ENCODE assay signal across 9 mouse cellular contexts in the genomic region with DNA sequence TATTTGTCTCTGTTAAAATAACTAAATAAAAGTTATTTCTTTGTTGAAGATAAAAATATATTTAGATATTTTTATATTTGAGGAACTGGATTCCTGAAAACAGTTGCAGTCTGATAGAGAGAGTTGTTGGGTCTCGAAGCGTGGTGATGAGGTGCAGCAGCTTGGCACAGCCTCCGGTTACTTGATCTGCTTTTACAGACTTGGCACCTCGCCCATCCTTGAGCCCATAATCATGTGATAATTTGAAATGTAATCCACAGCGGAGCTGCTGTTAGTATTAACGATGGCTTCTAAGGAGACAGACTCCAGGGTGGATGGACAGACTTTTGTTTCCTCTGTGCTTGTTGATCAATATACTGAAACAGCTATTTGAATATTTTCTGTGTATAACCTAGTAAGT. TPM values are rescaled to one million over a fixed set of nuclear protein-coding genes. Genes with fewer than 3 reads are reported as not detected.
A peak's percentile ranks its signal among the peaks of the same experiment; 100 is the strongest.
DNase-seq lines count a peak whose midpoint lies in the region; ATAC-seq and TF ChIP-seq lines count a peak whose summit lies in the region.
"Had no signal": no experiment of that assay in that cellular context is flagged by ENCODE, and none has a peak within 500 bp of the region (broad histone marks: within the 10 kb centered on the region; RNA-seq: fewer than 3 reads in every experiment).

No protein-coding gene starts in this region.

- DNase-seq in right cerebral cortex, adult 18-20 months = peak; percentile 41
- no peak for DNase-seq in right cerebral cortex, postnatal 36 days (ENCODE audit: low spot score in 2 of 2)
- DNase-seq in gastrocnemius, adult 8-10 months (ENCODE audit: low spot score in 2 of 2) = peak; percentile 65 to 85
- peak; percentile 87 for DNase-seq in hindbrain, postnatal 0 days (ENCODE audit: low spot score)
- DNase-seq in lung, embryonic 14.5 days = peak; percentile 93
- peak; percentile 51 for DNase-seq in right cerebral cortex, postnatal 4 days
- DNase-seq in embryo, embryonic 9.5 days (ENCODE audit: extremely low spot score) = no peak

- H3K9me3 ChIP-seq in hindbrain, postnatal 0 days (ENCODE audit: low read length) = no peaks in the 10 kb centered on the region
- H3K9me3 ChIP-seq in lung, embryonic 14.5 days (ENCODE audit: low read depth, low read length) = no peaks in the 10 kb centered on the region

- no peak overlapping the region for H3K27ac ChIP-seq in hindbrain, postnatal 0 days
- no peak overlapping the region for H3K27ac ChIP-seq in lung, embryonic 14.5 days (ENCODE audit: low read depth)
- H3K27ac ChIP-seq: liver, embryonic 14.5 days had no signal

- H3K27me3 ChIP-seq in hindbrain, postnatal 0 days (ENCODE audit: insufficient read depth, low read length) = no peaks in the 10 kb centered on the region
- H3K27me3 ChIP-seq in lung, embryonic 14.5 days (ENCODE audit: insufficient read depth, low read length) = no peaks in the 10 kb centered on the region

- H3K4me1 ChIP-seq in hindbrain, postnatal 0 days (ENCODE audit: insufficient read depth, low read length) = no peaks in the 10 kb centered on the region
- peaks cover 15% of the 10 kb centered on the region for H3K4me1 ChIP-seq in lung, embryonic 14.5 days (ENCODE audit: insufficient read depth)

- no peak overlapping the region for H3K9ac ChIP-seq in hindbrain, postnatal 0 days (replicated peaks; ENCODE audit: low read length)
- no peak overlapping the region for H3K9ac ChIP-seq in lung, embryonic 14.5 days
- H3K9ac ChIP-seq: liver, embryonic 14.5 days had no signal

- 16% methylated on average over 6 of the region's 6 CpGs for WGBS in hindbrain, postnatal 0 days
- 14% methylated on average over 6 of the region's 6 CpGs for WGBS in lung, embryonic 14.5 days

- H3K36me3 ChIP-seq in hindbrain, postnatal 0 days (ENCODE audit: insufficient read depth, low read length) = no peaks in the 10 kb centered on the region
- H3K36me3 ChIP-seq in lung, embryonic 14.5 days (ENCODE audit: insufficient read depth) = no peaks in the 10 kb centered on the region

- no peak for TF ChIP-seq CTCF in hindbrain, postnatal 0 days (IDR thresholded peaks at IDR 0.05; ENCODE audit: low read depth)
- TF ChIP-seq CTCF in lung, embryonic 14.5 days (IDR thresholded peaks at IDR 0.05; ENCODE audit: low read depth) = no peak

- no peak overlapping the region for H3K4me3 ChIP-seq in hindbrain, postnatal 0 days (ENCODE audit: low read length)
- no peak overlapping the region for H3K4me3 ChIP-seq in lung, embryonic 14.5 days (ENCODE audit: low read depth, low read length)

- no peak overlapping the region for H3K4me2 ChIP-seq in hindbrain, postnatal 0 days (ENCODE audit: low read depth, low read length)
- H3K4me2 ChIP-seq in lung, embryonic 14.5 days = no peak overlapping the region

- peak; percentile 20; the same call in 1 of the 2 replicates for ATAC-seq in cerebellum, adult (ENCODE audit: insufficient number of reproducible peaks, low FRiP score, low TSS enrichment)
- ATAC-seq in hindbrain, postnatal 0 days = peak; percentile 66; the same call in 1 of the 2 replicates
- ATAC-seq in lung, embryonic 14.5 days (ENCODE audit: insufficient read depth) = peak; percentile 80

RNA-seq across cellular contexts. Expression of a gene that starts 35.3 kb away (rescaled TPM):
- 10 to 100 TPM; 28.0 to 39.8 (median 32.4) TPM for total RNA-seq in gastrocnemius, adult 8-10 months (2022)
- 95.9 and 111 TPM in 2 replicates for total RNA-seq in hindbrain, postnatal 0 days (2014; rRNA removed)
- 13.3 and 14.7 TPM in 2 replicates for polyA plus RNA-seq in hindbrain, postnatal 0 days (2015; fragmentation: Nextera tagmentation; extraction: Ambion mirVana)
- polyA plus RNA-seq in lung, embryonic 14.5 days (2014; fragmentation: Nextera tagmentation; extraction: Ambion mirVana) = 14.9 and 15.4 TPM in 2 replicates

RNA-seq across cellular contexts. Expression of a gene that starts 53.0 kb away (rescaled TPM):
- total RNA-seq in gastrocnemius, adult 8-10 months (2022) = 10 to 100 TPM; 58.0 to 72.1 (median 60.8) TPM
- total RNA-seq in hindbrain, postnatal 0 days (2014; rRNA removed) = 113 and 117 TPM in 2 replicates
- polyA plus RNA-seq in hindbrain, postnatal 0 days (2015; fragmentation: Nextera tagmentation; extraction: Ambion mirVana) = 116 and 118 TPM in 2 replicates
- 66.9 and 67.6 TPM in 2 replicates for polyA plus RNA-seq in lung, embryonic 14.5 days (2014; fragmentation: Nextera tagmentation; extraction: Ambion mirVana)

Comparison
In these comparisons a context has a peak if more than half of its experiments do, and no peak if none do; other contexts are left out.
1. DNase-seq: peak in right cerebral cortex, adult 18-20 months (single experiment), gastrocnemius, adult 8-10 months (2 of 2), hindbrain, postnatal 0 days (single experiment), lung, embryonic 14.5 days (single experiment) and right cerebral cortex, postnatal 4 days (single experiment); none in right cerebral cortex, postnatal 36 days (0 of 2) and embryo, embryonic 9.5 days (single experiment).
2. ATAC-seq: peak in every context shown above with its lines; median percentile 80 in lung, embryonic 14.5 days; 66 in hindbrain, postnatal 0 days; 20 in cerebellum, adult.